Mouse (Mus musculus): ENCODE measurements at regions not wholly inside any gene's neighbourhood (a gene's known extent, or its start where the extent isn't known, plus 50 kb on each side); places are given as distances from the start of the nearest gene placed in this dataset.

DNA sequence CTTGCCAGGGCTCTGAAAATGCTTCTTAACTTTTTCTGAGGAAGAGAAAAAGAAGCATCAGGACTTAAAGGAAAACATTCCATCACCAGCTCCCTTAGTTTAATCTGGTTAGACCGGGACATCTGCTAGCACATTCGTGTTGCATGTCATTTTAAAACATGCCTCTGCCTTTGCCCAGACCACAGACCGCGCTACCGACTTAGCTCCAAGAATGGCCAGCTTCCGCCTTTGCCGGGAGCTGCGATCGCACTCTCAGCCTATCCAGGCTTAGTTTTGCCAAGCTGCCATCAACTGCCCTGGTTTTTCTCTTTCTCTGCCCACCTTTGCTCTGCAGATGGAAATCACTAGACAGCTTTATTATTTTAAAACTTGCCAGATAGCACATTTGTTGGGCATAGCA, 129.3 kb upstream of the Rapgef5 start:
- TF ChIP-seq POLR2A (IDR thresholded peaks at IDR 0.05; ENCODE audit: insufficient read length, low read depth) (no peak), MAX (IDR thresholded peaks at IDR 0.05; ENCODE audit: low read depth) (no peak), CEBPB (IDR thresholded peaks at IDR 0.05; ENCODE audit: insufficient read depth, poor library complexity, severe bottlenecking) (no peak)

Data from myocyte (in vitro differentiated cells).